Mouse (Mus musculus) kidney, postnatal 25 days (tissue): ENCODE data around the gene Ccdc36.

Experiments
- DNase-seq, 2 experiments: peaks; one replicate each; pipeline ENCODE4 v3.0.0; 2021; ENCODE audit warnings: mixed read lengths in 2 of 2

The Ccdc36 gene

DNA sequence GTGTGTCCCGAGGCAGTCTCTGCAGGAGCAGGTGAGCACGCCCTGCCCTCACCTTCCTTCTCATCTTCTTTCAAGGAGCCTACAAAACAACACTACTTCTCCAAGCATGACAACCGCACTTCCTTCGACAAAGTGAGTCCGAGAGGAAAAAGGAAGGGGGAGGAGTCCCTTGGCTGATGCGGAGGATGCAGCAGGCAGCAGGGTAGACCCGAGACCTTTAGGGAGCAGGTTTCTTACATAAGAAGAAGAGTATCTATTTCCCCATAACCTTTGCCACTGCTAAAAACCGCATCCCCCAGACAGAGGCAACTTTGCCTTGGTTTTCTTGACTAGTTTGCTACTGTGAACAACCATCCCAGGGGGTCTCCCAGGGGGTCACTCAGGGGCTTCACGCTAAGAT, 16.8 kb upstream of the Ccdc36 start:
- DNase-seq = no peak

DNA sequence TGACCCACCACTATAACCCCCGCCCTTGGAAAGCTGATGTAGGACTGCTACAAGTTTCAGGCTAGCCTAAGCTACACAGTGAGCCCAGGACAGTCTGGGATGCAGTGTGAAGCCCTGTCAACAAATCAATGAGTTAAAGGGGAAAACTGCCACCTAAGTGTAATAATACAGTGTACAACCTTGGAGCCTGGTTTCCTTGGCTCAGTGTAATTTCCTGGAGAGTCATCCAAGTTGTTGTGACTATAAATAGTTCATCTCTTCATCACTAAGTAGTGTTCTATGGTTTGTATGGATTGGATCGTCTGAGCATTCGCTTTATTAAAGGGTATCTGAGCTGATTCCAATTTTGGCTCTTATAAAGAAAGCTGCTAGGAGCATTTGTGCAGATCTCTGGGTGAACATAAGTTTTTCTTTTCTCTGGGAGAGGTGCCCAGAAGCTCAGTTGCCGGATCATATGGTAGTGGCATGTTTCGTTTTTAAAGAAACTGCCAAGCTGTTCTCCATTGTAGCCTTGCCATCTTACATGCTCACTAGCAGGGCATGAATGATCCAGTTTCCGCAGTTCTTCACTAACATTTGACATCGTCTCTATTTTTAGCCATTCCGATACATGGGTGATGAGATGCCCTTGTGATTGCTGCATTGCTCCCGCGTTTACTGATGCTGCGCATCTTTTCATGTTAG, 13.1 kb upstream of the Ccdc36 start:
- DNase-seq = no peak

DNA sequence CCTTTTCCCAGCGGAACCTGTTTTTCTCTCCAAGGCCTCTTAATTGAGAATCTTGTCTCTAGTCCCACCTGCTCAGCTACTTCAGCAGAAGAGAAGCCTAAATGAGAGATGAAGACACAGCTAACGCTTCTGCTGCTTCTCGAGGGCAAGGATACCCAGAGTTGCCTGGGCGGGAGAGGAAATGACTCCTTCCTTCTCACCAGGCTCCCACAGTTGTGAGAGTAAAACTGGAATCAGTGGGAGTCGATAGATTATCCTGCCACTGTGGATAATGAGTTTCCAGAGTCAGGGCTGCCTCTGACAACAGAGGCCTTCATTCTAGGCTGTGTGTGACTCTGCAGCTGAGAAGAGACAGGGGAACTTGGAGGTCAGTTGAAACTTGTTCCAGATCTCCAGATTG, 12.2 kb upstream of the Ccdc36 start:
- no peak for DNase-seq

DNA sequence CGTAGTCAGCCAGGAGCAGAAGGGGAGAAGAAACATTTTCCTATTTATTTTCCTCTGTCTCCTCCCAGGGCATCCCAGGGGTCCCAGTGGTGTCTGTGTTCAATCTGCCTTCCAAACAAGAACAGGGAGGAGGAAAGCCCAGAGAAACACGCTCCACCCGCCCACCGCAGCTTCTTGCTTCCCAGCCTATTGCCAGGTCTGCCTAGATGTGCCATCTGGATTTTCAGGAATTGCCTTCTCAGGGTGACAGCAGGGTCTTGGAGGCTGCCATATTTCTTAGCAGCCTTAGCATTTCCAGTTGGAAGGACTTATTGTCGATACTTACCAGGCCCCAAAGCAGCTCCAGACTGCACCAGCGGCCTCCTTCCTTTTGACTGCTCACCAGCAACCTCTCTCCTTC, 10.9 kb upstream of the Ccdc36 start:
- DNase-seq = no peak

DNA sequence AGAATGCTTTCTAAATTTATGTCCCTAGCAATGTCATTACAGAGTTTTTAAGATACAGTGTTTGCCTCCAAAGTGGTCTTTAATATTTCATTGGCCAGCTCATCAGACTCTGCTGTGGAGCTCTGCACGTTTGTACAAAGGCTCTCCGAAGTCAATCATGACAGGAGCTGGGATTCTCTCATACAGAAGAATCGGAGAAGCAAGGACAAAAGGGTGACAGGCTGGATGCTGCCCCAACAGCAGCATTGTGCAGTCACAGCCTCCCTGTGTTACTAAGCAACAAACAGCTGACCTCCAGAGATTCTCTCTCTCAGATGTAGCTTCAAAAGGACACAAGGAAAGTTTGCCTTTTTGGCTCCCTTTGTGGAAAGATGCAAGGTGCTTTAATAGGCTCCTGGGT, 7.9 kb upstream of the Ccdc36 start, which contains the start of gene BC048562:
Gene BC048562, plus strand, starts transcription at position 301 of the 400 bp plus-strand sequence.
- no peak for DNase-seq

DNA sequence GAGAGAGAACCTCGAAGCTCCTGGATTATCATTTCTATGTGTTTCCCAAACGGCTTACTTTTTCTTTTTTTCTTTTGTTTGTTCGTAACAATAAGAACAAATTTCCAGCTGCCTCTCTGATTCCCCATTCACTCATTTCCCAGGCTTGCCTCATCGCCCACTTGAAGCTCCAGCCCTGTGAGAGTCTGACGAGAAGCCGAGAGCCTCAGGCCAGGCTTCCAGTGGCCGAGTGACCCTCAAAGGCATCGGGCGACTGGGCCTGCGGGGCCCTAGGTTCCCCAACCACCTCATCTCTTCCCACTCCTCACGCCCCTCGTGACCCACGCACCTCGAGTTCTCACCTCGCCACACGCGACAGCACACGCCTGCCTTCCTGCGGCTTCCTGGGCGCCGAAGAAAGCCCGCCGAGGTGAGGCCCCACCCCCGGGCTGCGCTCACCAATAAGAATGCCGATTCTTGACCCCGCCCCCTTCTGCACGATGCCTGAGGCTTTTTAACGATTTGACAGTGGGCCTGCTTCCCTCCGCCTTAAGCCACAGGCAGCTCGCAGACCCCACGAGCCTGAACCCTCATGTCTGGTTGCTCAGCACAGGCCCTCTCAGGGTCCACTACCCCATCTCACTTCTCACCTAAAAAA, 3.3 kb upstream of the Ccdc36 start:
- peak; percentile 30 to 41 for DNase-seq

DNA sequence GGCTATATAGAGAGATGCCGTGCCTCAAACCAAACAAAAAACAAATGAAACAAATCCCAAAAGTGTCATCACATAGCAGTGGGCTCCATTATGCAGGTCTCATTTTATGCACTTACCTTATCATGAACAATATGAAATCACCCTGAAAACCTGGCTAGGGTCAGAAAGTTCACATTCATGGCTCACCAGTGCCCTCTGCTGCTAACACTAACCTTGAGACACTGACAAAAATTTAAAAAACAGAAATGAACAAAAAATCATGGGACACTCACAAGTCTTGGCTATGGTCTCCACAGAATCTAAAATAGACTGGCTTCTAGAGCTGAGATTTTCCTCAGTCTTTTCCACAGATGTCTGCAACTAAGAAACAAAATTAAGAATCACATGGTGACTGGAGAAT, 16.1 kb downstream of the Ccdc36 start:
- peak in 1 of 2 experiments; percentile 64 for DNase-seq

DNA sequence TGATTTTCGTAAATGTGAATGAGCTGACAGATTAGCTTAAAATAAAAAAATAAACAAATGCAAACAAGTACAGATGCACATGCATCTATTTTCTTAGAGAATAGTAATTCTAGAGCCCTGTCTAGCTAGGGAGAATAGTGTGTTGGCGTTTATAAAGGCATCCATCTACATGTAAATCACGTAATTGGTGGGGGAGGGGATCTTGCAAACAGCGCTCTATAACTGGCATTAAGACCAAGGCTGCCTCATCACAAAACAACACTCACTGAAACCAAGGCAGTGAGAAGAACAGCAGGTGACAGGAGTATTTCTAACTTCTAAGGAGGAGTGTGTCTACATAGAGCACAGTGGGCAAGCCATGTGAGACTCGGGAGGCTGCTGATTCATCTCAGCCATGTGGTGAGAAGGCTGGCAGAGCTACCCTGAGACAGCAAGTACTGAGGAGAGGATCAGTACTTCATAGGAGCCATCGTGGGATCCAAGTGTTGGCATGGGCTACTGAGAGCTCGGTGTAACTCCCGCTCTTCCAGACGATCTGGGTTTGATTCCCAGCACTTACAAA, 16.8 kb downstream of the Ccdc36 start:
- DNase-seq = no peak

DNA sequence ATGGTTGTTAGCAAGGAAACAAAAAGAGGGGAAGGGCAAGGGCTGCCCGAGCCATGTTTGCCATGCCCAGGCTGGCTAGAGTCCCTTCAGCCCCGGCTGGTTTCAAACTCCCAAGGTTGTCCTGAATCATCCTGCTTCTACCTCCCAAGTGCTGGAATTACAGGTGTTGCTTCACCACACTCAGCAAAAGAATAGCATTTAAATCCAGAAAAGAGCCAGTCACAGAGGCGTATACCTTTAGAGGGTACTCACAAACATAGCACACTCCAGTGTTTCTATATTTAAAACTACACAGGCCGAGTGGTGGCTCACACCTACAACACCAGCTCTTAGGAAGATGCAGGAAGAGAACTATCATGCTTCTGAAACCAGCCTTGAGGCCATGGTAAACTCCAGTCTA, 18.7 kb downstream of the Ccdc36 start:
- no peak for DNase-seq

DNA sequence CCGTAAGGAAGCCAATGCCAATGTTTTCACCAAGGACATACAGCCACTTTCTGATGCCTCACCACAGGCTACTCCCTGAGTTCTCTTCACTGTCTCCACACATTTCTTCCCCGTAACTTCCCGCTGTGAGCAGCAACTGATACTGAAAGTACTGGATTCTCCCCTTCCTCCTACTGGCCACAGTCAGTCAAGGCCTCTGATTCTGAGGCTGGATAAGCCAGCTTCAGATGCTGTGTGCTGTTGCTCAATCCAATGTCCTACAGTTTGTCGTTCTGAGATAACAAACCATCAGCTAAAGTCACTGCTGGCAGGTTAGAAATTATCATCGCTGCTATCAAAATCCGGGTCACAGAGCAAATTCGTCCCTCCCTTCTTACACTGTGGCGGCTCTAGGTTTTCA, 23.8 kb downstream of the Ccdc36 start:
- no peak for DNase-seq

DNA sequence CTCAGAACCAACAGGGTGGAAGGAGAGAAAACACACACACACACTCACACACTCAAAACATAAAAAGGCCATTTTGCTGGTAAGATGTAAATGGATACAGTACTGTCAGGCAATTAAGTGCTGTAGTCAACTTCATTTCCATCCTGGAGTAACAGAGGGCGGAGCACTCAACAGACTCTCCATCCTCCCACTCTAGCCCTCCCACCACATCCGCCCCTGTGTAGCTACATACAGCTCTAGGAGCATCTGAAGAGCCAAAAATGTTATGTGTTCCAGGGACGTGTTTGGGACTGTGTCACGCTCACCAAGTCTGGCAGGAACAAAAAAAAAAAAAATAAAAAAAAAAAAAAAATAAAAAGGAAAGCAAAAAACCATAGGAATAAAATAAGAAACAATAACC, 25.2 kb downstream of the Ccdc36 start:
- no peak for DNase-seq

DNA sequence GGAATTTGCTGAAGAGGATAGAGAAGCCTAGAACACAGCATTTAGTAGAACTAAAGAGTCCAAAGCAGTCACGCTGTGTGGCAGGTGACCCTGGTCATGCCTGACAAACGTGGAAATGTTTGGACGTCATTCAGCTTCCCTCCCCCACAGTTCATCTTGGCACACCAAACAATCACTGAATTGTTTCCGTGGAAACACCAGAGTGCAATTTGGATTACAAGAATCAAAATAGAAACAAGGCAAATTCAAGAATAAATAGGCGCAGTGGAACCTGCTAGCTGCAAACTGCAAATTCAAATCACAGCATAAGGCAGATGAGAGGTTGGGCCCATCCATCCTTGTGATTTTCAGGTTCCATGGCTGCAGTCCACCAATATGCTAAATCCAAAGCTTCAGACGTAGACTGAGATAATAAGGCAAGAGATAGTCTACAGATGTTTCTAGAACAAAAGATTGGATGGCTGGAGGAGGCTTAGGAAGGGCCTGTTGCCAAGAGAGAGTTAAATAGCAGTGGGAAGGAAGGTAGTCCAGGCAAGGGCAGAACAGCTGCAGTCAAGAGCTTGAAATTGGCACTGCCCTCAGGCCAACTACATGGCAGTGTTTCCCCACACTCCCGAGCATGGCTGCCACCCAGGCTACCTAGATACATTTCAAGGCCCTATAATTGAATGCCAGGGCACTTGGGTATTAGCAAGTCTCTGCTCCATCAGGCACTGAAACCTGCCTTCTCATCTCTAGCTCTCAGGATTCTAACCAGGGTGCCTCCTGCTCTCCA, 26.9 kb downstream of the Ccdc36 start:
- DNase-seq = peak; percentile 44 to 77

DNA sequence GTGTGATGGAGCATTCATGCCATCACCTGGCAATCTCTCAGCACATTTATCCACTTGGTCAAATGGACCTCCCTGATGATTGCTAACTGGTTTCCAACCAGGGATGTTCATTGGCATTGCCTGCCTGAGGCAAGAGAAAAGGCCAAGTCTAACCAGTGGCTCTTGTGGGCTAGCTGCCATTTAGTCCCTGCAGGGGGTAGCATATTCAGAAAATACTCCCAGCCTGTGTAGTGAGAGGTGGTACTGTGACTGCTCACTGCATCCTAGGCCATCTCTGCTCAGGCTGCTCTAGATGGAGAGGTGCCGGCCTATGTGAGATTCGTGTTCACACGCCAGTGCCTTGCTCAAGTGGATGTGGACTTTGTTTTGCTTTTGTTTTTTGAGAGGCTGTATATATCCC, 30.0 kb downstream of the Ccdc36 start:
- DNase-seq = no peak

DNA sequence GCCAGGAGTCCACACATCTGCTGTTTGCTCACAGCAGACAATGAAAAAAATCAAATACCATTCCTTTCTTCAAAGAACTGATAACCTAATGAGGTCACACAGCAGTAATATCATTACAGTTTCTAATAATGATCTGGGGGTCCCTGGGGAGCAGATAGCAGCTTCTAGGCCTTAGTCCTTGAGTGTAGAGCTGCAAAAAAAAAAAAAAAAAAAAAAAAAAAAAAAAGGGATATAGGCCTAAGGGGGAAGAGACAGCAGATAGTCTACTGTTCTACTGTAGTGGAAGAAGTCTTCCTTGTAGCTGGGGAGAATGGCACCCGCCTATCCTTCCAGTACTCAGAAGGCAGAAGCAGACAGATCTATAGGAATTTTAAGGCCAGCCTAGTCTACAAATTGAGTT, 32.9 kb downstream of the Ccdc36 start:
- DNase-seq = no peak

DNA sequence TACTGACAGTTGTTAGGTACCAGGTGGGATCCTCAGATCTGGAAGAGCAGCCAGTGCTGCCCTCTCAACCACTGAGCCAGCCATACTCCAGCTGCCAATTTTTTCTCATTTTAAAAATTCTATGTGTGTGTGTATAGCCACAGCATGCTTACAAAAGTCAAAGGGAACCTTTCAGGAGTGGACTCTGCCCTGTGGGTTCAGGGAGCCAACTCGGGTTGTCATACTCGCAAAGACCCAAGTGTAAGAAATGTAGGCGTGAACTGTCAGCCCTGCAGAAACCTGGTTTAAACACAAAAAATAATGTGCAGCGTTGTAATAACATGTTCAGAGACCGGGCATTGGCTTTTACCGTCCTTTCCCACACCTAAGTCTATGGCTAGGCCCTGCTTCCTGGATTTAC, 34.1 kb downstream of the Ccdc36 start:
- peak; percentile 35 to 65 for DNase-seq

DNA sequence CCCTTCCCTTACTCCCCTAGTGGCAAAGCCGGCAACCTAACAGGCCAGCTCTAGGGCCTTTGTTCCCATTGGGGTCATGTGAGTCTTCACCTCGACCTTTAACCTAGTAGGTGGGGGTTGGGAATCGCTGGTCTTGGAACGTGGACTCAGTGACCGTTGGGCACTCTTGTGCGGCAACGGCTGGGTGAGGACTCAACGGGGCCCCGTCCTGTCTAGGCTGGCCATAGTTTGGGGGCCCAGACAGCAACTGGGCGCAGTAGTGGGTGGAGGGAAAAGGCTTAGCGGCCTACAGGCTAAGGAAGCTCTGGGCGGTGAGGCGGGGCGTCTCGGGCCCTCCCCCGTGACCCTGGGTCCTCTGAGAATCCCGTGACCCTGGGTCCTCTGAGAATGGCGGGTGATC, 35.6 kb downstream of the Ccdc36 start, which contains the start of gene 1700102P08Rik:
Gene 1700102P08Rik, plus strand, starts transcription at position 130 of the 400 bp plus-strand sequence.
- peak; percentile 73 to 85 for DNase-seq

DNA sequence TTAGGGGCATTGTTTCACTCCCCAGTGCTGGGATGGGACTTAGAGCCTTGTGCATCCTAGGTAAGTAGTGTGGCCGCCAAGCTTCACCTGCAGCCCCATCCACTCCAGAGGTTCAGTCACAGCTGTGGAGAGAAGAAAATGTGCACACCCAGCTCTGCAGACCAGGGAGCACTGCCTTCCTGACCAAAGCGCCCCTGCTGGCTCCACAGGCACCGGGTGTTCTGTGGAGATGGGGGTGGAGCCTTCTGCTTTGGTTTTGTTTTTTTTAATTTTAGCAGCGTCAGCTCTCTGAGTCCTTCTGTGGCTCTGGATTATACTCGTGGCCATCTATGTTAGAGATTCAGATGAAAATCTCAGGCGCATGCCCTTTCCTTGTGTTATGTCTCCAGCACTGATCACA, 39.1 kb downstream of the Ccdc36 start:
- DNase-seq = peak; percentile 32 to 56

DNA sequence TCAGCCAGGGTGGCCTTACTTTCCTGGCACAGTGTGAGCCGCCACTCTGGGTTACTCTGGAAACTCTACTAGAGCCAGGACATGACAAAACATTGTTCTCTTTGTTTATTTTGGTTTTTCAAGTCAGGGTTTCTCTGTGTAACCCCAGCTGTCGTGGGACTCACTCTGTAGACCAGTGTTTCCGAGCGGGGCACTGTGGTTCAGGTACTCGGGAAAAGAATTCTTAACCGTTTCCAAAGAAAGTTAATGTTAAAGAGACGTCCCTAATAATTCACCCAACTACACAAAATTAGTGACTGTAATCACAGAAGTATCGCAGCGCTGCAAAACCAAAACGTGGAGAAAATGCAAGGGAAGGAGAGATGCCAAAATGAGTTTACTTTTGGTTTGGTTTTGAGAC, 39.7 kb downstream of the Ccdc36 start:
- no peak for DNase-seq

DNA sequence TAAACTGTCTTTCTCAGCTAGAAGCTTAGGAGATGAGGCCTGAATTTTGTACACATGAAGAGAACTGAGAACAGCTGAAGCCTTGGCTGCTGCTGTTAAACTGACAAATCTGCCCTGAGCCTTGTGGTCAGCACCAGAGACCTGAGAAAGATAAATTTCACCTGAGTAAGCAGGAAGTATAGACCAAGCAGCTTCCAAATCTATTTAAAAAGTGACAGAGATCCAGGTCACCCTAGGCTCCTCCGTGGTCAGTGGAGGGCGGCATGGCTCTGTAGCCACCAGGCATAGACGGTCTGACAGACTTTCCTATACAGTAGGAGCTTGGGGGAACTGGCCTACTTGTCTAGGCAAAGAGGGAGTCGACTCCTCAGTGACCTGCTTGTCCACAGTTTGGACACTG, 41.5 kb downstream of the Ccdc36 start:
- no peak for DNase-seq

DNA sequence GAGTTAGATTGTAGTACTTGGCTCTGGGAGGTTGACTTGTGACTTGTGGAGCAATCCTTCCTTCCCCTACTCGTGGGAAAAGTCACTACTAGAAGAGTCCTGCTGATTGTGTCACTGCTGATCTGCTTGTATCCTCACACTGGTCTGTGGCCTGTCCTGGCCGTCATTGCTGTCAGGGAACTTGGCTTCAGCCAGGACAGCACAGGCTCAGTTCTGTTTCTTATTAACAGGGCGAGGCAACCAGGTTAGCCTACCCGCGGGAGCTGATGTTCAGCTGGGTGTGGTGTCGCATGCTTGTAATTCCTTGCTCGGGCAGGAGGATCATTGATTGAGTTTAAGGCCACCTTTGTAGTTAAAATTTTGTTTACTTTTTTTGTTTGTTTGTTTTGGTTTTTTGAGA, 43.3 kb downstream of the Ccdc36 start:
- DNase-seq = peak; percentile 56 to 76

DNA sequence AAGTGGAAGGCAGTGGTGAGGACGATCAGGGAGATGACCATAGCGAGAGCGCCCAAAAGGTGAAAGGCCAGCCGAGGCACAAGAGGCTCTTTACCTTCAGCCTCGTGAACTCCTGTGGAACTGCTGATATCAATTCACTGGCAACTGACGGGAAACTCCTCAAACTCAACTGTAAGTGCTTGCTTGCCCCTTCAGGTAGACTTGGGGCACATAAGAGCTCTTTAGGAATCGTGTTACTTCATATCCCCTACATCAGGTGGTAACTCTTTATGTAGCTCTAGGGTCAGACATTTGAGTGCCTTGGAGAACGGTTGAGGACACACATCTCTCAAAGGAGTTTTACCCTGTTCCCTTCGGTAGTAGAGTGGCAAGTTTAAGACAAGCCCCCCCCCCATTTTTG, 46.9 kb downstream of the Ccdc36 start:
- DNase-seq = no peak

DNA sequence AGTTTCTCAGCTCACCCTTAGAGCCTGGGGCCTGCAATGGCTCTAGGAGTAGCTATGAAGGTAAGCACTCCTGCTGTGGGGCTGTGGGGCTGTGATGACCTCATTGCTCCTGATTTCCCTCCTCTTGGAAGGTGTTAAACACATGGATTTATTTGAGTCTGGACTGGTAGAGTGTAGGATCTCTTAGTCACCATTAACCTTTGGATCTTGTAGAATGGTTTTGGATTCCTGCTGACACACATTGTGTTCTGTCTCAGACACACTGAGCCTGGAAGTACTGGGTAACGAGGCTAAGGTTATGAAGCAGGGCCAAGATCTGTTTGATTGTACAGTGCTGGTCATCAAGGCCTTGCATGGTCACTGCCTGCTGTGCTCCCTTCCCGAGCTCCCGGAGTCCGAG, 49.0 kb downstream of the Ccdc36 start:
- DNase-seq = no peak

DNA sequence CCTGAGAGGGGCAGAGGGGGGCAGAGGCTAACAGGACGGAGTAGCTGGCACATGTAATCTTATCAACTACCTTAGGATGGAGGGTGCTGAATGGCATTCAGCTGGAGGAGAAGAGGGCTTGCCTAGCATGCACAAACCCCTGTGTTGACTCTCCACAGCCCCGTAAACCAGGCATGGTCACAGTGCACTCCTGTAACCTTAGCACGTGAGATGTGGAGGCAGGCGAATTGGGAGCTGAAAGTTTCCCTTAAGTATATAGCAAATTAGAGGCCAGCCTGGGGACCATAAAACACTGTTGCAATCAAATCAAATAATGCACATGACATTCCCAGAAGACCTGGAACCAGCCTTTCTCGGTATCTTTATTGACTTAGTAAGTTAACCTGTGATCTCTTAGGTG, 49.5 kb downstream of the Ccdc36 start:
- DNase-seq = no peak

DNA sequence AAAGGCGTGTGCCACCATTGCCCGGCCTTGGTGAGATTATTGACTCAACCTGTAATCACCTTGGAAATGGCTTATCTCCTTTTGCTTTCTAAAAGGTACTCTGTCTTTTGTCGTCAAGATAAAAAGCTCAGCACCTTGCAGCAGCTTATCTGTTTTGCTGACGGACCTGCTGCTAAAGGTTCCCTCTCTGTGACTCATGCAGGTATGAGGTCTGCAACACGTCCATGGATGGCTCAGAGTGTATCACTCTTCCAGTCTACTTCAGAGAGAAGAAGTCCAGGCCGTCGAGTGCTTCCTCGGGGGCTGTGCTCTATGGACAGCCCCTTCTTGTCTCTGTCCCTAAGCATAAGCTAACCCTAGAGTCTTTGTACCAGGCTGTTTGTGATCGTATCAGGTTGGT, 50.0 kb downstream of the Ccdc36 start:
- no peak for DNase-seq
